Mouse (Mus musculus) left cerebral cortex, postnatal 25 days (tissue): ENCODE data around the gene C3. TPM values are rescaled to one million over a fixed set of nuclear protein-coding genes. Genes with fewer than 3 reads are reported as not detected.

ENCODE experiments used
- DNase-seq, 2 experiments: peaks; one replicate each; pipeline ENCODE4 v3.0.0; 2022; ENCODE audit warnings: low spot score in 2 of 2, mixed read lengths in 1 of 2
- intact Hi-C: fragments of 180-260 bp; cut with DNase I; formaldehyde crosslinking; loops from one replicate; pipeline ENCODE4 v1.15.1; 2025
- microRNA-seq, 2 experiments: library from miRNA; unstranded; fragments of <30 nt; microRNA quantifications; one replicate each; pipeline ENCODE4 v1.2.0; 2022
- total RNA-seq, 2 experiments: library from RNA; stranded (reverse); gene quantifications; 2 replicates each; pipeline ENCODE4 v1.2.3; 2021

C3 gene
- total RNA-seq, 2 experiments from 2014 or later: 0.41 to 0.48 TPM

DNA sequence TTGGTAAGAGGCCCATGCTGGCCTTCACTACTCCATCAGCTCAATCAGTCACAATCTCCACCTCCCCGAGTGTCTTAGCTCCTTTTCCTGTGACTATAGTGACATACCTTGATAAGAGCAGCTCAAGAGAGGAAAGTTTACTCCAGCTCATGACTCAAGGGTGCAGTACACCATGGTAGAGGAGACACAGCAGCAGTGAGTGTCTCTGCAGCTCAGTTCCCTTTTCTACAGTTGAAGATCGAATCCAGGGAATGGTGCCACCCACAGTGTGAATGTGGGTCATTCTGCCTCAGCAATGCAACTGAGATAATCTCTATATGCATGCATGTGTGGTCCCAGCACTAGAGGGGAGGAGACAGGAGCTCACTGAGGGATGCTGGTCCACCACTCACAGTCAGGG lies 42.3 kb downstream of the C3 start:
- intact Hi-C loops: no loop called here

DNA sequence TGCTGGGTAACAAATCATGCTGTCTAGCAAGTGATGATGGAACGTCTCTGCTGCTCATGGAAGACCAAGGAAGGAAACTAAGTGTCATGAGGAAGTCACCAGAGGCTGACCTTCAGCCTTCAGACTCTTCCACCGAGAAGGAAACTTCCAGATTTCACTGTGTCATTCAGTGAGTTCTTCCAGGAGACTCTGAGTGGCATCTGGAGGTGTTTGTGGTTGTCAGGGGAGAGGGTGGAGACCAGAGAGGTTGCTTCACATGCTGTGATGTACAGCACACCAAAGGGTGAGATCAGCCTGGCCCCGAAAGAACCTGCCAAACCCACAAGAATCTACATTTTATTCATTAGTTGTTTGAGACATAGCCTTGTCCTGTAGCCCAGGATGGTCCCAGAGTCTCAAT lies 45.1 kb downstream of the C3 start:
- no peak for DNase-seq
- intact Hi-C loops: no loop called here

More for the DNA sequence above, 42.3 kb downstream of the C3 start:
- no peak for DNase-seq

DNA sequence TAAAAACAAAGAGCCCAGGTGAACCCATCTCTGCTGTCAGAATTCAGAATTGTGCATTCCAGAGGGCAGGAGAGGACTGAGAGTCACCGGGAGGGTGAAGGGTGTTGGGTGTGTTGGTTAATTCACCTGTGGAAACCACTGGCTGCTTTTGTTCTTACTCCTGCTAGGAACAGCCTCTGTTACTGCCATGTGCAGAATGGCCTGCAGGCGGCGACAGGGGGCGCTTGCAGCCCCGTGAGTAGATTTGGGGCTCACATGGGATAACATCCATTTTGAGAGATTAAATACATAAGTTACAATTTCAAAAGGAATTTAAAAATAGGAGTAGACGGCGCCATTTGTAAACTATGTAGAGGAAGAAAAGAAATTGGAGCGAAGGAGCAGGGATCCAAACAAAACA lies 47.6 kb downstream of the C3 start:
- intact Hi-C loops: no loop called here
- no peak for DNase-seq

DNA sequence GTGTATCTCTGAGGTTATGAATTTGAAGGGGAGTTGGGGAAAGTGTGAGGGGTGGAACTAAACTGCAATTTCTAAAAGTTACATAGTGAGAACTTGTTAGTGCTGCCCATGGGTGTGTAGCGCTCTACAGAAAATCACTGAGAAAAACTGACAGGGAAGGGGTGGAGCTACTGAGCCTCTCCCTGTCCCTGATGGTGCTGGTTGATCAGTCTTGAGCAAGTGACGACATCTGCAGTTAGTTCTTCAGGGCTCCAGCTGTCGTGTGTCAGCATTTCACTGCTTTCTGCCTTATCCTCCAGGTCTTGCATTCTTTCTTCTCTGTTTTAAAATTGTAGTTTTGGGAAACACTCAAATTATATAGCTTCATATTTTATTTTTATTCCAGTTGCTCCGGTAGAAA lies 54.6 kb downstream of the C3 start:
- intact Hi-C loops: no loop called here
- no peak for DNase-seq

DNA sequence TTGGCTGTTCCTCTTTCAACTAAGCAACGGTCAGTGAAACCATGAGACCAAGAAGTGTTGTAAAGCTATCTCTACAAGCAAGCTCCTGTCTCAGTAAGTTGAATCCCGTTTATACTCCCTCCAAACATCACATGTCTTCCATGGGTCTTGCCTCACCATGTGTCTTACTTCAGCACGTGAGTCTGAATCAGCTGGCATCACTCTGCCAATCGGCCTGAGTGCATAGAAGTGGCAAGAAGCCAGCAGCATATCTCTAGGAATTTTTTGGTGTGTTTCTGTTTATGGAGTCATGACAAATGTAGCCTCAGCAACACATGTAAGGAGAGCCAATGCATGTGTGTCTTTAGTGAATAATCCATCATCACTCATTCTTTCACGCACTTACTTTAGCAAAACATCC lies 55.6 kb downstream of the C3 start:
- DNase-seq: no peak
- intact Hi-C loops: no loop called here

DNA sequence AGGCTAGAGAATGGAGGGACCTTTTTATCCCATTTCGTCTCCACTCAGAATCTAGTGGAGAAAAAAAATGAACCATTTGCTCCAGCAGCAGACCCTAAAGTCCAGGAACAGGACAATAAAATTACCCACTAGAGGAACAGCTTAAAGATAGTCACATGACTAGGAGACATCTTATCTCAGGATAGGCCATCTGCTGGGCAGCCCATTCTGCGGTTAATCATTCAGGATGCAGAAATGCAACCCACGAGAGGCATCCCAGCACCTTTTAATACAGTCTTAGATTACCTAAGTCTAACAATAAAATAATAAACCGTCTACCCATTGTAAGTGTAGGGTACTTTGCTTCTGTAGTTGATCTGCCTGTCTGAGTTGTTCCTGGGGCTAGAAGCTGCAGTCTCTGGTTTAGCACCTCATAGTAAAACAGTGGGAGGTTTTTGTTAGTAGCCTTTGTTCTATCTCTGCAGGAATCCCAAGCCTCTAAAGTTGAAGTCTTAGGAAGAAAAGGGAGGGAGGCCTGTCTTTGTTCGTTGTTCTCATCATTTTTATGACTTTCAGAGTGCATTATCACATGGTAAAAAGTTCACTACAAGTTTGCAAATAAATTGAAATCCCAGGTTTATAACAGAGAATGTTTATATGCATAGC lies 57.2 kb downstream of the C3 start:
- DNase-seq: no peak
- intact Hi-C loops: no loop called here

DNA sequence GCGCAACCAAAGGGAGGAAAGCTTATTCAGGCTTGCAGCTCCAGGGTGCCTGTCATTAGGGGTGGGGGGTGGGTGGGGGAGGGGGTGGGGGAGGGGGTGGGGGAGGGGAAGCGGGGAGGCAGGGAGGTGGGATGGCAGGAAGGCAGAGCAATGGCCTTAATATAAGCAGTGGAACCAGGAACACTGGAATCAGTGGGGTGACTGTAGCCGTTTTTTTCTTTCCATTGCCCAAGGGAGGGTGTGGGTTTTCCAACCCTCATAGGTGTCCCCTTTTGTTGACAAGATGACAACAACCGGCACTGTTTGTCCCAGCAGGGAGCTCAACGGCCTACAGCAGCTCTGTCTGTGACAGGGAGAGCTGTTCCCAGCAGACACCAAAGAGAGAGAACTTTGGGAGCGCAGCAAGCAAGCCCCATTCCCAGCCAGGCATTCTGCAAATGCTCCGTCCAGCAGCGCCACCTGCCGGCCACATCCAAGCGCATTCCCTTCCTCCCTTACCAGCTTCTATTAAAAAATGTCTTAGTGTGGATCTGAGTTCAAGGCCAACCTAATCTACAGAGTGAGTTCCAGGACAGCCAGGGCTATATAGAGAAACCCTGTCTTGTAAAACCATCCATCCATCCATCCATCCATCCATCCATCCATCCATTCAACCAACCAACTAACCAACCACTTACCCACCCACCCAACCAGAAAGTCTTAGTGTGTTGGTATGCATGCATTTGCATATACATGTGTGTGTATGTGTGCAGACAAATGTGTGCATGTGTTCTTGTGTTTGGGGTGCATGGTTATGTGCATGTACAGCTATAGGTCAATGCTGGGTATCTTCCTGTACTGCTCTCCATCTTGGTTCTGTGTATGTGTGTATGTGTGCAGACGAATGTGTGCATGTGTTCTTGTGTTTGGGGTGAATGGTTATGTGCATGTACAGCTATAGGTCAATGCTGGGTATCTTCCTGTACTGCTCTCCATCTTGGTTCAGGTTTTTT lies 60.8 kb downstream of the C3 start:
- intact Hi-C loops: loop anchor here (1.0 to 5.0 kb wide), 4 partner anchors 71 to 360 kb away; partner anchors contain the start of gene Alkbh7

More for the DNA sequence above, 60.8 kb downstream of the C3 start:
- peak; percentile 83 to 86 for DNase-seq

Small RNA genes lying within 50 kb of the gene (microRNA-seq; reads per million reads assigned to microRNA genes)
- gene Mir6978: 0 reads per million in 2 experiments

Other genes with a start within 250 kb of the C3 start
- not detected for gene Acer1, start 246.0 kb downstream of the C3 start, total RNA-seq
- gene Clpp, start 237.8 kb downstream of the C3 start, total RNA-seq: 10 to 100 TPM; 56.1 to 67.9 TPM
- gene Alkbh7, start 230.8 kb downstream of the C3 start, total RNA-seq: 10 to 100 TPM; 23.1 to 23.7 TPM
- gene Pspn, start 228.1 kb downstream of the C3 start, total RNA-seq: not detected
- gene Gtf2f1, start 216.8 kb downstream of the C3 start, total RNA-seq: 10 to 100 TPM; 53.7 to 58.9 TPM
- under 1 TPM in 1 of 2 experiments, not detected in 1; 0.50 TPM for gene Gm17949, start 216.7 kb downstream of the C3 start, total RNA-seq
- gene Khsrp, start 196.6 kb downstream of the C3 start, total RNA-seq: 100 to 1,000 TPM; 103 to 110 TPM
- not detected for gene Slc25a41, start 186.5 kb downstream of the C3 start, total RNA-seq
- 1 to 10 TPM; 1.2 to 2.4 TPM for gene Crb3, start 169.0 kb downstream of the C3 start, total RNA-seq
- gene Slc25a23, start 168.3 kb downstream of the C3 start, total RNA-seq: 100 to 1,000 TPM; 338 to 348 TPM
- gene Dennd1c, start 149.6 kb downstream of the C3 start, total RNA-seq: 1 to 10 TPM in 1 of 2 experiments, under 1 TPM in 1; 0.78 to 2.2 TPM
- 100 to 1,000 TPM; 641 to 646 TPM for gene Tubb4a, start 140.4 kb downstream of the C3 start, total RNA-seq
- 1 to 10 TPM in 1 of 2 experiments, not detected in 1; 1.2 TPM for gene Tnfsf9, start 122.8 kb downstream of the C3 start, total RNA-seq
- gene Cd70, start 78.4 kb downstream of the C3 start, total RNA-seq: under 1 TPM in 1 of 2 experiments, not detected in 1; 0.44 TPM
- gene Tnfsf14, start 34.0 kb downstream of the C3 start, total RNA-seq: not detected
- gene Gpr108, start 20.3 kb upstream of the C3 start, total RNA-seq: 10 to 100 TPM; 21.5 to 24.0 TPM
- 1 to 10 TPM; 6.5 to 7.3 TPM for gene Trip10, start 21.3 kb upstream of the C3 start, total RNA-seq
- gene Vav1, start 51.0 kb upstream of the C3 start, total RNA-seq: 1 to 10 TPM; 2.9 to 4.3 TPM
- gene Adgre1, start 130.6 kb upstream of the C3 start, total RNA-seq: 1 to 10 TPM; 4.9 to 6.1 TPM